Mouse (Mus musculus): ENCODE results near the gene Cdk18. TPM values are rescaled to one million over a fixed set of nuclear protein-coding genes. Genes with fewer than 3 reads are reported as not detected.

The Cdk18 gene
- polyA plus RNA-seq (2014; fragmentation: Nextera tagmentation; extraction: Ambion mirVana), result 3.7 and 3.9 TPM in 2 replicates

DNA sequence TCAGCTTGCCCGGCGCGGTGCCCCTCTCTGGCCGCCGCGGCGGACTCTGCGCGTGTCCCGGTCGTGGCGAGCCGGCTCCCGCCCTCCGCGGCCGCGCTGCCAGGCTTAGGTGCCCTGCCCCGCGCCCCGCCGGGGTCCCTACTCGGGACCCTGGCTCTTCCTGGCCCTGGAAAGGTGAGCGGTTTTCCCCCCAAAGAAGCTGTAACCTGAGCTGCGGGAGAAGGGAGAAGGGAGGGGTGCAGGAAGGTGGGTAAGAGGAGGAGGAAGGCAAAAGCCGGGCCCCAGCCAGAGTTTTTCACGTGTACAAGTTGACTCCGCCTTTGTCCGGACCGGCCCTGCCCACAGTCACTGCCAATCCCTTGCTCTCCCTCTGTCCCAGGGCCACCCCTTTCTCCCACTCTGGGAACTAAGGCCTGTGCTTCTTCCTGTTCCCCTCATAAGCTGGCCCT, at the start of gene Cdk18:
Cdk18 (minus strand) TSS at position 269 of the 449 bp plus-strand sequence.
- Histone ChIP-seq H3K9me3 (ENCODE audit: control insufficient read depth, low read length) (no peaks in the 10 kb centered on the region), H3K27ac (replicated peaks; ENCODE audit: low read depth, low read length) (0 out of 2 replicates have a peak within 1 kb of the TSS, but pooled peaks have one; percentile 47), H3K4me1 (ENCODE audit: control insufficient read depth, insufficient read depth, low read length) (peaks cover 2% of the 10 kb centered on the region; the same call in 1 of the 2 replicates), H3K36me3 (ENCODE audit: control insufficient read depth, insufficient read depth, low read length) (no peaks in the 10 kb centered on the region), H3K4me3 (ENCODE audit: low read depth, low read length) (peak within 1 kb of the TSS; percentile 65), H3K9ac (ENCODE audit: low read length) (peak within 1 kb of the TSS; percentile 67), H3K4me2 (ENCODE audit: low read depth, severe bottlenecking) (peak within 1 kb of the TSS; percentile 95), H3K27me3 (ENCODE audit: control insufficient read depth, insufficient read depth, low read length) (0 out of 2 replicates have a peak, but pooled peaks cover 5% of the 10 kb centered on the region)
- ATAC-seq (ENCODE audit: insufficient number of reproducible peaks, low FRiP score, low TSS enrichment, low read depth), result peak; percentile 82
- peak; percentile 85 for DNase-seq (ENCODE audit: low spot score)
- under 1% methylated on average over 30 of the region's 30 CpGs for WGBS

DNA sequence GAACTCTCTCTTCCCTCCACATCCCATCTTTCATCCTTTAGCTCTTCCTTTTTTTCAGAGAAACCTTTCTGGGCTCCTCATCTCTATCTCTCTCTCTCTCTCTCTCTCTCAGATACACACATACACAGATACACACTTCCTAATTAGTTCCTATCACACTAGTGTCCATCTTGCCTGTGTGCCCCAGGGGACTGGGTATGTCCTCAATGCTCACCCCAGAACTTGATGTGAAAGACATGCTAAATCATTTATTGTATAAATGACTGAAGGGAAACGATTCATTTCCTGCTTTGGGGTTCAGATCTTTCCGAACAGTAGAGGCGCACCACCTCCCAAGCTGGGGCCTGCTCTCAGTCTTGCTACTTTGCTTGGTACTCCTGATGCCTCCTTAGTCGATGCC, 49.7 kb upstream of the Cdk18 start:
- H3K27ac ChIP-seq (replicated peaks; ENCODE audit: low read depth, low read length), result no peak overlapping the region
- 55% methylated on average over 4 of the region's 4 CpGs for WGBS
- no peaks in the 10 kb centered on the region for H3K9me3 ChIP-seq (ENCODE audit: control insufficient read depth, low read length)
- H3K27me3 ChIP-seq (ENCODE audit: control insufficient read depth, insufficient read depth, low read length), result peaks cover 18% of the 10 kb centered on the region
- no peak overlapping the region for H3K4me2 ChIP-seq (ENCODE audit: low read depth, severe bottlenecking)
- H3K4me3 ChIP-seq (ENCODE audit: low read depth, low read length), result no peak overlapping the region
- no peaks in the 10 kb centered on the region for H3K36me3 ChIP-seq (ENCODE audit: control insufficient read depth, insufficient read depth, low read length)
- DNase-seq (ENCODE audit: low spot score), result no peak
- ATAC-seq (ENCODE audit: insufficient number of reproducible peaks, low FRiP score, low TSS enrichment, low read depth), result no peak
- H3K9ac ChIP-seq (ENCODE audit: low read length), result no peak overlapping the region
- H3K4me1 ChIP-seq (ENCODE audit: control insufficient read depth, insufficient read depth, low read length), result peaks cover 22% of the 10 kb centered on the region

DNA sequence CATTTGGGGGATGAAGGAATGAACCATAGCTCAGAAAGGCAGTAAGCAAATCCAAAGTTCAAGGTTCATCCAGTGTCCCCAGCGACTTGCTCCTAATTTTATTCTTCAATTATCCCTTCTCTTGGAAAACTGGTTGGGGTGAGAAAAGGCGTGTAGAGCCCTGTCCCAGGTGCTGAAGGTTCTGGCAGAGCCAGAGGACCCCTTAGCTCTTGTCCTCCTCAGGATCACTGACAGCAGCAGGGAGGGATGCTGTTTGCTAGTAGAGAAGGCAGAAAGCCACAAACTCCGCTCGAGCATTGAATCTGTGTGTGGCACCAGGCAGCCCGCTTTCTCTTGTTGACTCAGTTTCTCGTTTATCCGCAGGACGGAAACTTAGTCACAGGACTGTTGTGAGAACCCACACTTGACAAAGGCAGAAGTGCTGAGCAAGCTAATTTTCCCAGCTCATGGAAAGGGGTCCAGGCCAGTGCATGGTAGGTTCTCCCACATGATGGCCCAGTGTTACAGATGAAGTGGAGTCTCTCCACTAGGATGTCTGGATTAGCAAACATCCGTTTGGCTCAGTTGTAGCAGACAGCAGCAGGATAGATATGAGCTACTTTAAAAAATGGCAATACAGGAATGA, 49.1 kb upstream of the Cdk18 start:
- WGBS, result 40% methylated on average over 9 of the region's 9 CpGs
- DNase-seq (ENCODE audit: low spot score) (peak; percentile 64), ATAC-seq (ENCODE audit: insufficient number of reproducible peaks, low FRiP score, low TSS enrichment, low read depth) (no peak)
- Histone ChIP-seq H3K9ac (ENCODE audit: low read length) (no peak overlapping the region), H3K27ac (replicated peaks; ENCODE audit: low read depth, low read length) (no peak overlapping the region), H3K9me3 (ENCODE audit: control insufficient read depth, low read length) (no peaks in the 10 kb centered on the region), H3K4me3 (ENCODE audit: low read depth, low read length) (no peak overlapping the region), H3K4me2 (ENCODE audit: low read depth, severe bottlenecking) (no peak overlapping the region), H3K27me3 (ENCODE audit: control insufficient read depth, insufficient read depth, low read length) (peaks cover 18% of the 10 kb centered on the region), H3K4me1 (ENCODE audit: control insufficient read depth, insufficient read depth, low read length) (peaks cover 20% of the 10 kb centered on the region), H3K36me3 (ENCODE audit: control insufficient read depth, insufficient read depth, low read length) (no peaks in the 10 kb centered on the region)

DNA sequence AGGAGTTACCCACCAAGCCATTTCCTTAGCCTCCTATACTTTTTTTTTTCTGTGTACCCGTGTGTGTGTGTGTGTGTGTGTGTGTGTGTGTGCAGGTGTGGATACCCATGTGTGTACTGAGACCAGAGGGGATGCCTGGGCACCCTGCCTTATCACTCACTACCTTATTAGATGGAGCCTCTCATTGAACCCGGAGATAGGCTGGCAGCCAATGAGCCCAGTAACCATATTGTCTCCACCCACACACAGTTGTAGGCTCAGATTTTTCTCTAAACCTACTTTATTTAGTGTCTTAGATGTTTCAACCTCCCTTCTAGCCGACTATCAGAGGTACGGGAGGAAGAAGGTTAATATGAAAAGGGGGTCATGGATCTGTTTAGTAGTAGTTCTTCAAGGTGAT, 46.8 kb upstream of the Cdk18 start:
- H3K4me3 ChIP-seq (ENCODE audit: low read depth, low read length), result no peak overlapping the region
- no peak overlapping the region for H3K4me2 ChIP-seq (ENCODE audit: low read depth, severe bottlenecking)
- WGBS, result 90% methylated on average over 4 of the region's 4 CpGs
- DNase-seq (ENCODE audit: low spot score), result no peak
- no peak overlapping the region for H3K9ac ChIP-seq (ENCODE audit: low read length)
- H3K9me3 ChIP-seq (ENCODE audit: control insufficient read depth, low read length), result no peaks in the 10 kb centered on the region
- H3K27me3 ChIP-seq (ENCODE audit: control insufficient read depth, insufficient read depth, low read length), result peaks cover 10% of the 10 kb centered on the region
- ATAC-seq (ENCODE audit: insufficient number of reproducible peaks, low FRiP score, low TSS enrichment, low read depth), result no peak
- H3K36me3 ChIP-seq (ENCODE audit: control insufficient read depth, insufficient read depth, low read length), result no peaks in the 10 kb centered on the region
- H3K4me1 ChIP-seq (ENCODE audit: control insufficient read depth, insufficient read depth, low read length), result peaks cover 5% of the 10 kb centered on the region; the same call in 1 of the 2 replicates
- no peak overlapping the region for H3K27ac ChIP-seq (replicated peaks; ENCODE audit: low read depth, low read length)

DNA sequence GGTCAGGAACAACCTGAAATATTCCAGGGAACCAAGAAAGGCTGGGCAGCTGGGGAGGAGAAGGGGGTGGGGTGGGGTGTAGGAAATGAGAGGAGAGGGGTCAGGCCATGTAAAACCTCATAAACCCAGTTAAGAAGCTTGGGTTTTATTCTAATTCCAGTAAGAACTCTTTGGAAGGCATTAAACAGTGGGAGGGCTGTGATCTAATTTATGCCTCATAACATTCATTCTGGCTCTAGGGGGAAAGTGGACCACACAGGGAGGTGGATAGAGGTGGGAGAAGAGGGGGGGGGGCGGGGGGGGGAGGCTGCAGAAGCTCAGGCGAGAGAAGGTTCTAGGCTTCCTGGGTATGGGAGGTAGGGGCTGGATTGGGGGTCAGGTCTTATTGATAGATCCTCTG, 32.1 kb upstream of the Cdk18 start:
- Histone ChIP-seq H3K4me2 (ENCODE audit: low read depth, severe bottlenecking) (no peak overlapping the region), H3K27ac (replicated peaks; ENCODE audit: low read depth, low read length) (no peak overlapping the region), H3K4me3 (ENCODE audit: low read depth, low read length) (no peak overlapping the region), H3K9ac (ENCODE audit: low read length) (no peak overlapping the region), H3K27me3 (ENCODE audit: control insufficient read depth, insufficient read depth, low read length) (0 out of 2 replicates have a peak, but pooled peaks cover 3% of the 10 kb centered on the region), H3K9me3 (ENCODE audit: control insufficient read depth, low read length) (no peaks in the 10 kb centered on the region), H3K4me1 (ENCODE audit: control insufficient read depth, insufficient read depth, low read length) (peaks cover 8% of the 10 kb centered on the region; the same call in 1 of the 2 replicates), H3K36me3 (ENCODE audit: control insufficient read depth, insufficient read depth, low read length) (no peaks in the 10 kb centered on the region)
- 0 out of 2 replicates have a peak, but pooled peaks have one; percentile 13 for ATAC-seq (ENCODE audit: insufficient number of reproducible peaks, low FRiP score, low TSS enrichment, low read depth)
- 3% methylated on average over 2 of the region's 2 CpGs for WGBS
- DNase-seq (ENCODE audit: low spot score), result no peak

DNA sequence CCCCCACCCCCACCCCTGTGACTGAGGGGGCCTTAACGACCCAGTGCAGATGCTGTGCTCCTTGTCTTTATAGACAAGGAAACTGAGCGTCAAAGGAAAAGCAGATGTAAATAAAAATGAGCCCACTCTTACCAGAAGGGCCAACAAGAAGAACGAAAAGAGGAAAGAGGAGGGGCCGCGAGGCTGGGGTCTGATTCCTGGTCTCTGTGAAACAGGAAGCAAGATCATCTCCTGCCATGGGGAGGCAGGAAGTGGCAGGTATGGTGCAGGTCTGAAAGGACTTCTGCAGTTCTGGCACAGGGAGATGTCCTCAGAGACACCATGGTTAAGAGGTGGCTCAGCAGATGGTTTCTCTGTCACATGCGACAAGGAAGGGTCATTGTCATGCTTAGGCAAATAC, 31.2 kb upstream of the Cdk18 start:
- DNase-seq (ENCODE audit: low spot score), result no peak
- Histone ChIP-seq H3K9me3 (ENCODE audit: control insufficient read depth, low read length) (peaks cover 2% of the 10 kb centered on the region; the same call in 1 of the 2 replicates), H3K27me3 (ENCODE audit: control insufficient read depth, insufficient read depth, low read length) (0 out of 2 replicates have a peak, but pooled peaks cover 3% of the 10 kb centered on the region), H3K4me1 (ENCODE audit: control insufficient read depth, insufficient read depth, low read length) (peaks cover 8% of the 10 kb centered on the region; the same call in 1 of the 2 replicates), H3K27ac (replicated peaks; ENCODE audit: low read depth, low read length) (no peak overlapping the region), H3K9ac (ENCODE audit: low read length) (no peak overlapping the region), H3K4me2 (ENCODE audit: low read depth, severe bottlenecking) (no peak overlapping the region), H3K36me3 (ENCODE audit: control insufficient read depth, insufficient read depth, low read length) (no peaks in the 10 kb centered on the region), H3K4me3 (ENCODE audit: low read depth, low read length) (no peak overlapping the region)
- 38% methylated on average over 6 of the region's 6 CpGs for WGBS
- no peak for ATAC-seq (ENCODE audit: insufficient number of reproducible peaks, low FRiP score, low TSS enrichment, low read depth)

DNA sequence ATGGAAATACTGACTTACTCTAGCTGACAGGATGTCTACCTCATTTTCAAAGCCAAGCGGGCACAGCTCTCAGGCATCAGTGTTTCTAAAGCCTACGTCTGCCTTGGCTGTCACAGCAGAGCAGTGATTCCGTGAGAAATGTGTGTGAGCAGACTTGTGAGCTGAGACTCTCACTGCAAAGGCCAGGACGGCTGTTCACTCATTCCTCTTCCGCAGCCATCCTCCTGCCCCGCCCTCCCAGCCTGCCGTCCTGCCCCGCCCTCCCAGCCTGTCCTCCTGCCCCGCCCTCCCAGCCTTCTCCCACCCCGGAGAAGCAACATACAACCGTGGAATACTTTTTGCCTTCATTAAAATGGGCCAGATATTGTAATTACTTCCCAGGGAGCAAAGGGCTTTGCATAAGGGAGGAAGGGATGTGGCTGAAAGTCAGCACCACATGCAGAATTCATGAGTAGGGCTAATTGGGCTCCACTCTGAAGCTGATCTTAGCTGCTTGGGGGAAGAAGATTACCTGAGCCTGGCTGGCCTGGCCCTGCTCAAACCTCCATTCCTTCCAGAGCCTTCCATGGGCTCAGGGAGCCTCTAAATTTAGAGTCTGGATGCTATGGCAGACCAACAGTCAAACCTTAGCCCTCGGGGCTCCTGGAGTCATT, 28.8 kb upstream of the Cdk18 start:
- Histone ChIP-seq H3K27ac (replicated peaks; ENCODE audit: low read depth, low read length) (no peak overlapping the region), H3K9me3 (ENCODE audit: control insufficient read depth, low read length) (peaks cover 2% of the 10 kb centered on the region; the same call in 1 of the 2 replicates), H3K4me1 (ENCODE audit: control insufficient read depth, insufficient read depth, low read length) (peaks cover 8% of the 10 kb centered on the region; the same call in 1 of the 2 replicates), H3K36me3 (ENCODE audit: control insufficient read depth, insufficient read depth, low read length) (no peaks in the 10 kb centered on the region), H3K4me2 (ENCODE audit: low read depth, severe bottlenecking) (peak overlapping the region; percentile 28), H3K4me3 (ENCODE audit: low read depth, low read length) (no peak overlapping the region), H3K27me3 (ENCODE audit: control insufficient read depth, insufficient read depth, low read length) (0 out of 2 replicates have a peak, but pooled peaks cover 3% of the 10 kb centered on the region), H3K9ac (ENCODE audit: low read length) (no peak overlapping the region)
- WGBS, result 7% methylated on average over 12 of the region's 12 CpGs
- DNase-seq (ENCODE audit: low spot score), result no peak
- ATAC-seq (ENCODE audit: insufficient number of reproducible peaks, low FRiP score, low TSS enrichment, low read depth), result no peak

DNA sequence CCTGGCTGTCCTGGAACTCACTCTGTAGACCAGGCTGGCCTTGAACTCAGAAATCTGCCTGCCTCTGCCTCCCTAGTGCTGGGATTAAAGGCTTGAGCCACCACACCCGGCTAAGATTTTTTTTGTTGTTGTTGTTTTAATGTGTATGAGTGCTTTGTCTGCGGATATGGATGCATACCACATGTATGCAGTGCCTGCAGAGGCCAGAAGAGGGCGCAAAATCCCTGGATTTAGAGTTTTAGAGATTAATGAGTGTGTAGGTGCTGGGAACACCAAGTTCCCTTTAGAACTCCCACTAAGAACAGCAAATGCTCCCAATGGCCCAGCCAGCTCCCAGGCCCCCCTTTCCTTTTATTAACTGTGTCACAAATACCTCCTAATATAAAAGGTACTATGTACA, 26.4 kb upstream of the Cdk18 start:
- Histone ChIP-seq H3K9me3 (ENCODE audit: control insufficient read depth, low read length) (peaks cover 2% of the 10 kb centered on the region; the same call in 1 of the 2 replicates), H3K4me1 (ENCODE audit: control insufficient read depth, insufficient read depth, low read length) (peaks cover 4% of the 10 kb centered on the region; the same call in 1 of the 2 replicates), H3K9ac (ENCODE audit: low read length) (no peak overlapping the region), H3K27ac (replicated peaks; ENCODE audit: low read depth, low read length) (no peak overlapping the region), H3K27me3 (ENCODE audit: control insufficient read depth, insufficient read depth, low read length) (0 out of 2 replicates have a peak, but pooled peaks cover 3% of the 10 kb centered on the region), H3K36me3 (ENCODE audit: control insufficient read depth, insufficient read depth, low read length) (no peaks in the 10 kb centered on the region), H3K4me3 (ENCODE audit: low read depth, low read length) (no peak overlapping the region), H3K4me2 (ENCODE audit: low read depth, severe bottlenecking) (no peak overlapping the region)
- ATAC-seq (ENCODE audit: insufficient number of reproducible peaks, low FRiP score, low TSS enrichment, low read depth), result no peak
- 56% methylated on average over 3 of the region's 3 CpGs for WGBS
- DNase-seq (ENCODE audit: low spot score), result peak; percentile 48
